Mouse (Mus musculus): ENCODE results near the gene Coq7. TPM values are rescaled to one million over a fixed set of nuclear protein-coding genes. Genes with fewer than 3 reads are reported as not detected.

Gene Coq7
- total and polyA plus RNA-seq, 3 experiments, result 59.5 to 66.2 TPM; not detected in 1

- no peak for DNase-seq (ENCODE audit: low read depth, low spot score)
- H3K4me1 ChIP-seq (ENCODE audit: control insufficient read depth in 1 of 2, insufficient read depth in 2 of 2, low read length in 2 of 2), result no peaks in the 10 kb centered on the region
- H3K27me3 ChIP-seq (ENCODE audit: control insufficient read depth in 1 of 2, insufficient read depth in 2 of 2, low read length in 2 of 2), result no peaks in the 10 kb centered on the region
- H3K79me2 ChIP-seq (ENCODE audit: control insufficient read depth, insufficient read depth, low read length, poor library complexity), result no peaks in the 10 kb centered on the region
- no peaks in the 10 kb centered on the region for H3K36me3 ChIP-seq (ENCODE audit: control insufficient read depth in 1 of 2, insufficient read depth in 2 of 2, low read length in 2 of 2)
- H3K9me3 ChIP-seq (replicated peaks; ENCODE audit: insufficient read depth, low read length), result no peaks in the 10 kb centered on the region
- no peak overlapping the region for H3K9ac ChIP-seq (ENCODE audit: control insufficient read depth, low read depth, low read length, poor library complexity, severe bottlenecking)
- H3K27ac ChIP-seq (ENCODE audit: control insufficient read depth, low read depth, low read length), result no peak overlapping the region
- TF ChIP-seq NELFE (IDR thresholded peaks at IDR 0.05; ENCODE audit: low read depth, low read length), result no peak
- TF ChIP-seq POLR2A (IDR thresholded peaks at IDR 0.05; ENCODE audit: control insufficient read depth in 1 of 2, insufficient read depth in 1 of 2, low read depth in 1 of 2, low read length in 2 of 2, poor library complexity in 1 of 2), result no peak
- TF ChIP-seq USF1 (IDR thresholded peaks at IDR 0.05; ENCODE audit: low read depth, low read length), result no peak
- TF ChIP-seq TBP (IDR thresholded peaks at IDR 0.05; ENCODE audit: low read depth, low read length), result no peak
- TF ChIP-seq USF2 (IDR thresholded peaks at IDR 0.05; ENCODE audit: borderline replicate concordance in 1 of 2, insufficient read depth in 1 of 2, low read depth in 1 of 2, low read length in 2 of 2), result no peak
- TF ChIP-seq ZMIZ1 (IDR thresholded peaks at IDR 0.05; ENCODE audit: low read depth, low read length), result no peak
- TF ChIP-seq ZKSCAN1 (IDR thresholded peaks at IDR 0.05; ENCODE audit: low read depth, low read length), result no peak
- no peak overlapping the region for H3K4me3 ChIP-seq (ENCODE audit: control insufficient read depth in 1 of 2, insufficient read depth in 1 of 2, low read depth in 2 of 2, low read length in 2 of 2)
These were observed 65.1 kb downstream of the Coq7 start for GRCm38 (mm10) chr7:118468060-118468459.

- DNase-seq (ENCODE audit: low read depth, low spot score), result no peak
- H3K27me3 ChIP-seq (ENCODE audit: control insufficient read depth in 1 of 2, insufficient read depth in 2 of 2, low read length in 2 of 2), result no peaks in the 10 kb centered on the region
- no peaks in the 10 kb centered on the region for H3K4me1 ChIP-seq (ENCODE audit: control insufficient read depth in 1 of 2, insufficient read depth in 2 of 2, low read length in 2 of 2)
- no peak overlapping the region for H3K4me3 ChIP-seq (ENCODE audit: control insufficient read depth in 1 of 2, insufficient read depth in 1 of 2, low read depth in 2 of 2, low read length in 2 of 2)
- H3K9ac ChIP-seq (ENCODE audit: control insufficient read depth, low read depth, low read length, poor library complexity, severe bottlenecking), result no peak overlapping the region
- no peaks in the 10 kb centered on the region for H3K36me3 ChIP-seq (ENCODE audit: control insufficient read depth in 1 of 2, insufficient read depth in 2 of 2, low read length in 2 of 2)
- H3K27ac ChIP-seq (ENCODE audit: control insufficient read depth, low read depth, low read length), result no peak overlapping the region
- no peak for TF ChIP-seq MAZ (IDR thresholded peaks at IDR 0.05; ENCODE audit: low read depth, low read length)
- H3K9me3 ChIP-seq (replicated peaks; ENCODE audit: insufficient read depth, low read length), result no peaks in the 10 kb centered on the region
- no peaks in the 10 kb centered on the region for H3K79me2 ChIP-seq (ENCODE audit: control insufficient read depth, insufficient read depth, low read length, poor library complexity)
These were observed 68.7 kb downstream of the Coq7 start for GRCm38 (mm10) chr7:118464432-118464831.

GRCm38 (mm10) chr7:118462818-118463762 lies 70.1 kb downstream of the Coq7 start:
- Histone ChIP-seq H3K4me1 (ENCODE audit: control insufficient read depth in 1 of 2, insufficient read depth in 2 of 2, low read length in 2 of 2) (no peaks in the 10 kb centered on the region), H3K27me3 (ENCODE audit: control insufficient read depth in 1 of 2, insufficient read depth in 2 of 2, low read length in 2 of 2) (no peaks in the 10 kb centered on the region), H3K9me3 (replicated peaks; ENCODE audit: insufficient read depth, low read length) (no peaks in the 10 kb centered on the region), H3K36me3 (ENCODE audit: control insufficient read depth in 1 of 2, insufficient read depth in 2 of 2, low read length in 2 of 2) (no peaks in the 10 kb centered on the region), H3K27ac (ENCODE audit: control insufficient read depth, low read depth, low read length) (no peak overlapping the region), H3K79me2 (ENCODE audit: control insufficient read depth, insufficient read depth, low read length, poor library complexity) (no peaks in the 10 kb centered on the region), H3K9ac (ENCODE audit: control insufficient read depth, low read depth, low read length, poor library complexity, severe bottlenecking) (no peak overlapping the region), H3K4me3 (ENCODE audit: control insufficient read depth in 1 of 2, insufficient read depth in 1 of 2, low read depth in 2 of 2, low read length in 2 of 2) (no peak overlapping the region)
- no peak for DNase-seq (ENCODE audit: low read depth, low spot score)
- TF ChIP-seq RAD21 (IDR thresholded peaks at IDR 0.05; ENCODE audit: low read depth, low read length) (no peak), MYC (IDR thresholded peaks at IDR 0.05; ENCODE audit: low read depth, low read length) (no peak)
